Mouse (Mus musculus) erythroblast, embryonic 14.5 days (primary cell): ENCODE measurements around the gene Arfgef2. TPM values are rescaled to one million over a fixed set of nuclear protein-coding genes. Genes with fewer than 3 reads are reported as not detected.

ENCODE experiments used
- H3K27me3 ChIP-seq: 2 replicates; pipeline ENCODE4 v1.6.1; 2012; ENCODE audit warnings: inconsistent platforms; ENCODE audit not compliant: control insufficient read depth
- H3K36me3 ChIP-seq: 2 replicates; pipeline ENCODE4 v1.6.1; 2012; ENCODE audit warnings: mild to moderate bottlenecking, inconsistent platforms; ENCODE audit not compliant: control insufficient read depth
- H3K4me1 ChIP-seq: 2 replicates; pipeline ENCODE4 v1.6.1; 2012; ENCODE audit warnings: inconsistent platforms; ENCODE audit not compliant: control insufficient read depth
- H3K4me3 ChIP-seq: replicated peaks from 2 replicates; pipeline ENCODE3; 2012; ENCODE audit warnings: moderate library complexity, mild to moderate bottlenecking, inconsistent platforms
- H3K9me3 ChIP-seq: 2 replicates; pipeline ENCODE4 v1.6.1; 2012; ENCODE audit warnings: low read length, inconsistent platforms, mixed read lengths; ENCODE audit not compliant: control insufficient read depth
- GATA1 ChIP-seq: IDR thresholded peaks from 2 replicates; pipeline ENCODE4 v1.6.1; 2012; ENCODE audit warnings: low read length, inconsistent platforms, mixed read lengths
- TAL1 ChIP-seq: IDR thresholded peaks from 3 replicates; pipeline ENCODE4 v1.6.1; 2012; ENCODE audit warnings: low read length, inconsistent platforms, mixed read lengths
- polyA plus RNA-seq: library from polyadenylated mRNA; stranded (reverse); fragments of >175 nt; gene quantifications from 2 replicates; pipeline ENCODE4 v1.2.3, GENCODE M21; 2012

The Arfgef2 gene
- polyA plus RNA-seq, 1 experiment = 0.48 TPM

GRCm38 (mm10) chr2:166870271-166870865 is 65.0 kb downstream of the Arfgef2 start:
- H3K4me1 ChIP-seq = no peaks in the 10 kb centered on the region; the same call in 1 of the 2 replicates
- TF ChIP-seq GATA1 (no peak), TAL1 (no peak)
- H3K4me3 ChIP-seq = no peak overlapping the region
- H3K36me3 ChIP-seq = peaks cover 96% of the 10 kb centered on the region
- no peaks in the 10 kb centered on the region for H3K9me3 ChIP-seq
- no peaks in the 10 kb centered on the region for H3K27me3 ChIP-seq

- no peak overlapping the region for H3K4me3 ChIP-seq
- TF ChIP-seq TAL1 (no peak), GATA1 (no peak)
- H3K4me1 ChIP-seq = no peaks in the 10 kb centered on the region; the same call in 1 of the 2 replicates
- no peaks in the 10 kb centered on the region for H3K9me3 ChIP-seq
- H3K36me3 ChIP-seq = peaks cover 96% of the 10 kb centered on the region
- H3K27me3 ChIP-seq = no peaks in the 10 kb centered on the region
Observed at GRCm38 (mm10) chr2:166870899-166871298, 65.5 kb downstream of the Arfgef2 start.

GRCm38 (mm10) chr2:166874675-166875280 is 69.4 kb downstream of the Arfgef2 start:
- H3K9me3 ChIP-seq = no peaks in the 10 kb centered on the region
- TF ChIP-seq GATA1 (no peak), TAL1 (no peak)
- H3K27me3 ChIP-seq = no peaks in the 10 kb centered on the region
- H3K4me1 ChIP-seq = no peaks in the 10 kb centered on the region; the same call in 1 of the 2 replicates
- H3K36me3 ChIP-seq = peaks cover 94% of the 10 kb centered on the region
- H3K4me3 ChIP-seq = no peak overlapping the region

GRCm38 (mm10) chr2:166875561-166875960 is 70.2 kb downstream of the Arfgef2 start:
- H3K4me3 ChIP-seq = no peak overlapping the region
- no peaks in the 10 kb centered on the region for H3K27me3 ChIP-seq
- TF ChIP-seq TAL1 (no peak), GATA1 (no peak)
- H3K36me3 ChIP-seq = peaks cover 89% of the 10 kb centered on the region
- no peaks in the 10 kb centered on the region for H3K4me1 ChIP-seq
- no peaks in the 10 kb centered on the region for H3K9me3 ChIP-seq

- Histone ChIP-seq H3K4me1 (no peaks in the 10 kb centered on the region), H3K9me3 (no peaks in the 10 kb centered on the region), H3K36me3 (peaks cover 89% of the 10 kb centered on the region), H3K27me3 (no peaks in the 10 kb centered on the region), H3K4me3 (no peak overlapping the region)
- no peak for TF ChIP-seq TAL1
- TF ChIP-seq GATA1 = no peak
Observed at GRCm38 (mm10) chr2:166876331-166876730, 70.9 kb downstream of the Arfgef2 start.

- no peak for TF ChIP-seq GATA1
- no peak for TF ChIP-seq TAL1
- H3K4me3 ChIP-seq = no peak overlapping the region
- peaks cover 73% of the 10 kb centered on the region for H3K36me3 ChIP-seq
- no peaks in the 10 kb centered on the region for H3K9me3 ChIP-seq
- H3K4me1 ChIP-seq = peaks cover 2% of the 10 kb centered on the region; the same call in 1 of the 2 replicates
- no peaks in the 10 kb centered on the region for H3K27me3 ChIP-seq
Observed at GRCm38 (mm10) chr2:166885066-166885465, 79.7 kb downstream of the Arfgef2 start.

GRCm38 (mm10) chr2:166885619-166886018 is 80.2 kb downstream of the Arfgef2 start:
- Histone ChIP-seq H3K27me3 (no peaks in the 10 kb centered on the region), H3K36me3 (peaks cover 79% of the 10 kb centered on the region), H3K9me3 (no peaks in the 10 kb centered on the region), H3K4me3 (no peak overlapping the region), H3K4me1 (peaks cover 2% of the 10 kb centered on the region; the same call in 1 of the 2 replicates)
- TF ChIP-seq GATA1 (no peak), TAL1 (no peak)

GRCm38 (mm10) chr2:166886231-166886630 is 80.8 kb downstream of the Arfgef2 start:
- no peaks in the 10 kb centered on the region for H3K9me3 ChIP-seq
- peaks cover 2% of the 10 kb centered on the region; the same call in 1 of the 2 replicates for H3K4me1 ChIP-seq
- no peak overlapping the region for H3K4me3 ChIP-seq
- no peaks in the 10 kb centered on the region for H3K27me3 ChIP-seq
- H3K36me3 ChIP-seq = peaks cover 77% of the 10 kb centered on the region
- no peak for TF ChIP-seq TAL1

- no peak for TF ChIP-seq TAL1
- TF ChIP-seq GATA1 = no peak
- Histone ChIP-seq H3K9me3 (no peaks in the 10 kb centered on the region), H3K4me1 (peaks cover 2% of the 10 kb centered on the region; the same call in 1 of the 2 replicates), H3K4me3 (no peak overlapping the region), H3K27me3 (no peaks in the 10 kb centered on the region), H3K36me3 (peaks cover 79% of the 10 kb centered on the region)
Observed at GRCm38 (mm10) chr2:166887816-166888215, 82.4 kb downstream of the Arfgef2 start.

GRCm38 (mm10) chr2:166891366-166891880 is 86.0 kb downstream of the Arfgef2 start:
- TF ChIP-seq TAL1 (no peak), GATA1 (no peak)
- H3K36me3 ChIP-seq = peaks cover 84% of the 10 kb centered on the region
- no peak overlapping the region for H3K4me3 ChIP-seq
- no peaks in the 10 kb centered on the region for H3K9me3 ChIP-seq
- no peaks in the 10 kb centered on the region for H3K27me3 ChIP-seq
- H3K4me1 ChIP-seq = no peaks in the 10 kb centered on the region
